Mouse (Mus musculus): ENCODE results near the gene Clptm1.

- TF ChIP-seq CTCF (IDR thresholded peaks at IDR 0.05; ENCODE audit: borderline replicate concordance, control insufficient read depth, extremely low read depth, insufficient read depth, low read length, poor library complexity) = no peak
- TF ChIP-seq POLR2A (IDR thresholded peaks at IDR 0.05; ENCODE audit: control insufficient read depth, extremely low read depth, insufficient read depth, low read length, poor library complexity) = 0 out of 2 replicates have a peak, but pooled peaks have one; percentile 20
Observed at GRCm38 (mm10) chr7:19698907-19699826, 34.3 kb upstream of the Clptm1 start, which contains the start of gene Apoe.

Data from thymus, adult 2 months (tissue).